Mouse (Mus musculus): ENCODE data around the gene Zscan26.

GRCm38 (mm10) chr13:21469097-21469496 lies 15.6 kb upstream of the Zscan26 start:
- no peak for TF ChIP-seq CTCF (IDR thresholded peaks at IDR 0.05; ENCODE audit: low read depth, low read length)
- no peak for TF ChIP-seq POLR2AphosphoS5 (IDR thresholded peaks at IDR 0.05; ENCODE audit: insufficient replicate concordance, low read depth, low read length)

Data from G1E (cell line).